Mouse (Mus musculus) forebrain, embryonic 11.5 days (tissue): Measurements from ENCODE around the gene Dgcr2. TPM values are rescaled to one million over a fixed set of nuclear protein-coding genes. Genes with fewer than 3 reads are reported as not detected.
A peak's percentile ranks its signal among the peaks of the same experiment; 100 is the strongest.

Experiments used
- ATAC-seq: fragments of 200-750 bp; cut with Nextera tagmentation; replicated peaks from 2 replicates; pipeline ENCODE4 v1.8.0; 2017; ENCODE audit warnings: moderate TSS enrichment; ENCODE audit not compliant: low FRiP score
- DNase-seq: peaks from one replicate; pipeline ENCODE4 v3.0.0-alpha.2; 2017; ENCODE audit warnings: low spot score
- H3K27ac ChIP-seq: fragments of 300-500 bp; sonication (generic); 2 replicates; pipeline ENCODE4 v1.5.1; 2014; ENCODE audit warnings: low read depth, low read length
- H3K27me3 ChIP-seq: fragments of 300-500 bp; sonication (generic); 2 replicates; pipeline ENCODE4 v1.6.1; 2014; ENCODE audit warnings: mild to moderate bottlenecking, low read length, mixed read lengths; ENCODE audit not compliant: control insufficient read depth, insufficient read depth
- H3K36me3 ChIP-seq: fragments of 300-500 bp; sonication (generic); 2 replicates; pipeline ENCODE4 v1.6.1; 2014; ENCODE audit warnings: mild to moderate bottlenecking, low read length, moderate library complexity, mixed read lengths; ENCODE audit not compliant: control insufficient read depth, insufficient read depth
- H3K4me1 ChIP-seq: fragments of 300-500 bp; sonication (generic); replicated peaks from 2 replicates; pipeline ENCODE4 v1.6.1; 2014; ENCODE audit warnings: low read length, mixed read lengths; ENCODE audit not compliant: control insufficient read depth, insufficient read depth
- H3K4me2 ChIP-seq: fragments of 300-500 bp; sonication (generic); 2 replicates; pipeline ENCODE4 v1.6.1; 2014; ENCODE audit warnings: low read depth, mild to moderate bottlenecking, low read length, moderate library complexity, mixed read lengths; ENCODE audit not compliant: severe bottlenecking
- H3K4me3 ChIP-seq: fragments of 300-500 bp; sonication (generic); 2 replicates; pipeline ENCODE4 v1.5.1; 2014; ENCODE audit warnings: low read depth, low read length
- H3K9ac ChIP-seq: fragments of 300-500 bp; sonication (generic); 2 replicates; pipeline ENCODE4 v1.6.1; 2014; ENCODE audit warnings: low read length
- H3K9me3 ChIP-seq: fragments of 300-500 bp; sonication (generic); 2 replicates; pipeline ENCODE4 v1.6.1; 2016; ENCODE audit warnings: low read length, mixed read lengths; ENCODE audit not compliant: control insufficient read depth
- WGBS: fragments of 180-500 bp; shearing (Covaris S2); extraction: QIAGEN DNeasy Blood & Tissue Kit; methylation state at CpG from one replicate; pipeline ENCODE4 v1.1.7; 2014; 5-methylcytosine and 5-hydroxymethylcytosine counted together
- polyA plus RNA-seq: library from polyadenylated mRNA; unstranded; fragments of >200 nt; fragmentation: Nextera tagmentation; extraction: Ambion mirVana; gene quantifications from 2 replicates; pipeline ENCODE4 v1.2.1, GENCODE M21; 2014

Gene Dgcr2
- polyA plus RNA-seq, 1 experiment from 2014 or later: 112 TPM

- Histone ChIP-seq H3K27ac (no peak overlapping the region), H3K9ac (no peak overlapping the region), H3K9me3 (no peaks in the 10 kb centered on the region), H3K27me3 (peaks cover 74% of the 10 kb centered on the region), H3K4me3 (peak overlapping the region; percentile 31), H3K36me3 (no peaks in the 10 kb centered on the region), H3K4me1 (peaks cover 33% of the 10 kb centered on the region), H3K4me2 (peak overlapping the region; percentile 57)
- DNase-seq (no peak), ATAC-seq (no peak)
- 5% methylated on average over 7 of the region's 7 CpGs for WGBS
Observed at GRCm38 (mm10) chr16:17804982-17805381, 93.4 kb downstream of the Dgcr2 start.

GRCm38 (mm10) chr16:17804449-17804912 is 93.9 kb downstream of the Dgcr2 start:
- H3K27ac ChIP-seq: no peak overlapping the region
- H3K4me2 ChIP-seq: peak overlapping the region; percentile 57
- H3K4me3 ChIP-seq: peak overlapping the region; percentile 31
- H3K9me3 ChIP-seq: no peaks in the 10 kb centered on the region
- H3K27me3 ChIP-seq: peaks cover 79% of the 10 kb centered on the region
- ATAC-seq: peak; percentile 21; the same call in 1 of the 2 replicates
- H3K9ac ChIP-seq: no peak overlapping the region
- 2% methylated on average over 31 of the region's 33 CpGs for WGBS
- peak; percentile 80 for DNase-seq
- H3K36me3 ChIP-seq: no peaks in the 10 kb centered on the region
- peaks cover 31% of the 10 kb centered on the region for H3K4me1 ChIP-seq

- Histone ChIP-seq H3K36me3 (no peaks in the 10 kb centered on the region), H3K4me3 (peak overlapping the region; percentile 31), H3K4me1 (peaks cover 31% of the 10 kb centered on the region), H3K27ac (no peak overlapping the region), H3K9me3 (no peaks in the 10 kb centered on the region), H3K4me2 (peak overlapping the region; percentile 57), H3K27me3 (peaks cover 86% of the 10 kb centered on the region), H3K9ac (no peak overlapping the region)
- WGBS: 6% methylated on average over 33 of the region's 33 CpGs
- ATAC-seq (0 out of 2 replicates have a peak, but pooled peaks have one; percentile 8), DNase-seq (peak; percentile 55)
Observed at GRCm38 (mm10) chr16:17803675-17804448, 94.5 kb downstream of the Dgcr2 start.

DNA sequence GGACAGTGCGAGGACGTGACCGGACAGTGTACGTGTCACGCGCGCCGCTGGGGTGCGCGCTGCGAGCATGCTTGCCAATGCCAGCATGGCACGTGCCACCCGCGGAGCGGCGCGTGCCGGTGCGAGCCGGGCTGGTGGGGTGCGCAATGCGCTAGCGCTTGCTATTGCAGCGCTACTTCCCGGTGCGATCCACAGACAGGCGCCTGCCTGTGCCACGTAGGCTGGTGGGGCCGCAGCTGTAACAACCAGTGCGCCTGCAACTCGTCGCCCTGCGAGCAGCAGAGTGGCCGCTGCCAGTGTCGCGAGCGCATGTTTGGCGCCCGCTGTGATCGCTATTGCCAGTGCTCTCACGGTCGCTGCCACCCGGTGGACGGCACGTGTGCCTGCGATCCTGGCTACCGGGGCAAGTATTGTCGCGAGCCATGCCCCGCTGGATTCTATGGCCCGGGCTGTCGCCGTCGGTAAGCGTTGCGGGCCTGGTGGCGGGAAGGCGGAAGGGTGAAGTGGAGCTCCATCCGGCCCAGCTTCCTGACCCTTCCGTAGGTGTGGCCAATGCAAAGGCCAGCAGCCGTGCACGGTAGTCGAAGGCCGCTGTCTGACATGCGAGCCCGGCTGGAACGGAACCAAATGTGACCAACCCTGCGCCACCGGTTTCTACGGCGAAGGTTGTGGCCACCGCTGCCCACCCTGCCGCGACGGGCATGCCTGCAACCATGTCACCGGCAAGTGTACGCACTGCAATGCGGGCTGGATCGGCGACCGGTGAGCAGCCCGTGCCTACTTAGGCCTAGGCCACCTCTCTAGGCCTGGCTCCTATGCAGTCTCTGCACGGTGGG is 95.3 kb downstream of the Dgcr2 start:
- ATAC-seq (no peak), DNase-seq (peak; percentile 68)
- Histone ChIP-seq H3K36me3 (no peaks in the 10 kb centered on the region), H3K9me3 (no peaks in the 10 kb centered on the region), H3K4me2 (peak overlapping the region; percentile 42), H3K27ac (no peak overlapping the region), H3K4me1 (peaks cover 36% of the 10 kb centered on the region), H3K27me3 (peaks cover 87% of the 10 kb centered on the region), H3K4me3 (peak overlapping the region; percentile 24), H3K9ac (peak overlapping the region; percentile 27)
- 2% methylated on average over 83 of the region's 83 CpGs for WGBS

- peak overlapping the region; percentile 24; the same call in 1 of the 2 replicates for H3K4me3 ChIP-seq
- H3K27ac ChIP-seq: no peak overlapping the region
- ATAC-seq (no peak), DNase-seq (no peak)
- H3K4me2 ChIP-seq: peak overlapping the region; percentile 42
- peaks cover 38% of the 10 kb centered on the region for H3K4me1 ChIP-seq
- H3K27me3 ChIP-seq: peaks cover 90% of the 10 kb centered on the region
- no peak overlapping the region for H3K9ac ChIP-seq
- H3K9me3 ChIP-seq: no peaks in the 10 kb centered on the region
- no peaks in the 10 kb centered on the region for H3K36me3 ChIP-seq
- 4% methylated on average over 18 of the region's 18 CpGs for WGBS
Observed at GRCm38 (mm10) chr16:17802456-17802838, 95.9 kb downstream of the Dgcr2 start.

DNA sequence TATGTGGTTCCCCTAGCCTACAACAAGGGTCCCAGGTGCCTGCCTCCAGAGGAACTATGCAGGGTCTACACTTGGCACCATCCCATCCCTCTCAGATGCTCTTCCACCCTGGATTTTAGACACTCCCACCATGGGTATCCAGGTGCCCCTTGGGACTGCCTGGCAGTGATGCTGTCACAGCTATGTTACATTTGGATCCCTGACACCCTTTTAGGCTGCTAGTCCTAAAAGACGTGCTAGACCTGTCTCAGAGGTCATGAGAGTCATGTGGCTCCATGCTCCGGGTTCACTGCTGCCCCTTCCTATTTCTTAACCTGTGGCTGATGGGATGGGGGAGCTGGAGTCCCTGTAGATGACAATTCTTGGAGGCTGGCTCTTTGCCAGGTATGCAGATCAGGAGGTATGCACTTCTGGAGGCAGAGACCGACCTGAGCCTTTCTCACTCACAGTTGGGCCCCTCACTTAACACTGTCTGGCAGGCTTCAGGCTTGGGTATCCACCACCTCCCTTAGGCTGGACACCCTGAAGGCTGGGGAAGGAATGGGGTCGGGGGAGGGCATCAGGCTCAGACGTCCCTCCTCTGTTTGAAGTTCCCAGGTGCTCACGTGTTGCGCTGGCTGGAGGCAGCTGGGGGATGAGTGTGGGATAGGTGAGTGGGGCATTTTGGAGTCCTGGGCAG is 96.4 kb downstream of the Dgcr2 start:
- Histone ChIP-seq H3K27me3 (peaks cover 95% of the 10 kb centered on the region), H3K4me1 (peaks cover 39% of the 10 kb centered on the region), H3K9ac (no peak overlapping the region), H3K36me3 (no peaks in the 10 kb centered on the region), H3K9me3 (no peaks in the 10 kb centered on the region), H3K4me2 (no peak overlapping the region), H3K27ac (no peak overlapping the region), H3K4me3 (no peak overlapping the region)
- WGBS: 4% methylated on average over 7 of the region's 7 CpGs
- DNase-seq (peak; percentile 57), ATAC-seq (no peak)

GRCm38 (mm10) chr16:17799584-17799983 is 98.8 kb downstream of the Dgcr2 start:
- Histone ChIP-seq H3K9ac (no peak overlapping the region), H3K27ac (no peak overlapping the region), H3K9me3 (no peaks in the 10 kb centered on the region), H3K4me3 (no peak overlapping the region), H3K4me2 (no peak overlapping the region), H3K27me3 (peaks cover 87% of the 10 kb centered on the region), H3K36me3 (no peaks in the 10 kb centered on the region), H3K4me1 (peaks cover 30% of the 10 kb centered on the region)
- DNase-seq (no peak), ATAC-seq (no peak)
